Mouse (Mus musculus): ENCODE measurements around the gene Grem2. TPM values are rescaled to one million over a fixed set of nuclear protein-coding genes. Genes with fewer than 3 reads are reported as not detected.

The Grem2 gene
- polyA plus RNA-seq, 1 experiment: 0.92 TPM

GRCm38 (mm10) chr1:174844786-174845185 lies 76.8 kb downstream of the Grem2 start:
- Histone ChIP-seq H3K79me2 (ENCODE audit: control insufficient read depth, insufficient read depth) (no peaks in the 10 kb centered on the region), H3K79me3 (ENCODE audit: low read depth) (no peaks in the 10 kb centered on the region), H3ac (ENCODE audit: control insufficient read depth, insufficient read length, low read depth) (no peak overlapping the region), H3K27me3 (ENCODE audit: control insufficient read depth, insufficient read depth, insufficient read length) (no peaks in the 10 kb centered on the region), H3K36me3 (ENCODE audit: control insufficient read depth, insufficient read depth) (no peaks in the 10 kb centered on the region), H3K4me3 (ENCODE audit: insufficient read depth, poor library complexity, severe bottlenecking) (no peak overlapping the region)
- no peak for TF ChIP-seq FOSL1 (IDR thresholded peaks at IDR 0.05; ENCODE audit: insufficient read depth, low read length, poor library complexity, severe bottlenecking)
- no peak for TF ChIP-seq USF1 (IDR thresholded peaks at IDR 0.05; ENCODE audit: low read depth)
- no peak for TF ChIP-seq CTCF (IDR thresholded peaks at IDR 0.05; ENCODE audit: control insufficient read depth, insufficient read depth, insufficient read length)
- TF ChIP-seq MAX (IDR thresholded peaks at IDR 0.05): no peak
- no peak for TF ChIP-seq MYOG (IDR thresholded peaks at IDR 0.05; ENCODE audit: control insufficient read depth, extremely low read depth, insufficient read length)
- no peak for TF ChIP-seq CEBPB (IDR thresholded peaks at IDR 0.05; ENCODE audit: low read depth)
- no peak for TF ChIP-seq MYOD1 (IDR thresholded peaks at IDR 0.05; ENCODE audit: control insufficient read depth, insufficient read length, low read depth)

- Histone ChIP-seq H3K27me3 (ENCODE audit: control insufficient read depth, insufficient read depth, insufficient read length) (no peaks in the 10 kb centered on the region), H3K79me3 (ENCODE audit: low read depth) (no peaks in the 10 kb centered on the region), H3ac (ENCODE audit: control insufficient read depth, insufficient read length, low read depth) (no peak overlapping the region), H3K36me3 (ENCODE audit: control insufficient read depth, insufficient read depth) (no peaks in the 10 kb centered on the region), H3K79me2 (ENCODE audit: control insufficient read depth, insufficient read depth) (no peaks in the 10 kb centered on the region), H3K4me3 (ENCODE audit: insufficient read depth, poor library complexity, severe bottlenecking) (no peak overlapping the region)
- TF ChIP-seq FOSL1 (IDR thresholded peaks at IDR 0.05; ENCODE audit: insufficient read depth, low read length, poor library complexity, severe bottlenecking): no peak
- no peak for TF ChIP-seq MYOG (IDR thresholded peaks at IDR 0.05; ENCODE audit: control insufficient read depth, extremely low read depth, insufficient read length)
- TF ChIP-seq USF1 (IDR thresholded peaks at IDR 0.05; ENCODE audit: low read depth): no peak
- no peak for TF ChIP-seq CTCF (IDR thresholded peaks at IDR 0.05; ENCODE audit: control insufficient read depth, insufficient read depth, insufficient read length)
- no peak for TF ChIP-seq MYOD1 (IDR thresholded peaks at IDR 0.05; ENCODE audit: control insufficient read depth, insufficient read length, low read depth)
- TF ChIP-seq CEBPB (IDR thresholded peaks at IDR 0.05; ENCODE audit: low read depth): no peak
- no peak for TF ChIP-seq MAX (IDR thresholded peaks at IDR 0.05)
These were observed 84.8 kb downstream of the Grem2 start for GRCm38 (mm10) chr1:174836861-174837260.

GRCm38 (mm10) chr1:174826562-174826961 lies 95.1 kb downstream of the Grem2 start:
- TF ChIP-seq CTCF (IDR thresholded peaks at IDR 0.05; ENCODE audit: control insufficient read depth, insufficient read depth, insufficient read length) (no peak), USF1 (IDR thresholded peaks at IDR 0.05; ENCODE audit: low read depth) (no peak), MAX (IDR thresholded peaks at IDR 0.05) (no peak), CEBPB (IDR thresholded peaks at IDR 0.05; ENCODE audit: low read depth) (no peak), MYOG (IDR thresholded peaks at IDR 0.05; ENCODE audit: control insufficient read depth, extremely low read depth, insufficient read length) (no peak), MYOD1 (IDR thresholded peaks at IDR 0.05; ENCODE audit: control insufficient read depth, insufficient read length, low read depth) (no peak), FOSL1 (IDR thresholded peaks at IDR 0.05; ENCODE audit: insufficient read depth, low read length, poor library complexity, severe bottlenecking) (no peak)
- no peak overlapping the region for H3K4me3 ChIP-seq (ENCODE audit: insufficient read depth, poor library complexity, severe bottlenecking)
- no peaks in the 10 kb centered on the region for H3K79me3 ChIP-seq (ENCODE audit: low read depth)
- H3K27me3 ChIP-seq (ENCODE audit: control insufficient read depth, insufficient read depth, insufficient read length): no peaks in the 10 kb centered on the region
- no peak overlapping the region for H3ac ChIP-seq (ENCODE audit: control insufficient read depth, insufficient read length, low read depth)
- no peaks in the 10 kb centered on the region for H3K36me3 ChIP-seq (ENCODE audit: control insufficient read depth, insufficient read depth)
- H3K79me2 ChIP-seq (ENCODE audit: control insufficient read depth, insufficient read depth): no peaks in the 10 kb centered on the region

GRCm38 (mm10) chr1:174811846-174812245 lies 109.8 kb downstream of the Grem2 start:
- TF ChIP-seq FOSL1 (IDR thresholded peaks at IDR 0.05; ENCODE audit: insufficient read depth, low read length, poor library complexity, severe bottlenecking) (no peak), CEBPB (IDR thresholded peaks at IDR 0.05; ENCODE audit: low read depth) (no peak), MYOG (IDR thresholded peaks at IDR 0.05; ENCODE audit: control insufficient read depth, extremely low read depth, insufficient read length) (no peak), USF1 (IDR thresholded peaks at IDR 0.05; ENCODE audit: low read depth) (no peak), CTCF (IDR thresholded peaks at IDR 0.05; ENCODE audit: control insufficient read depth, insufficient read depth, insufficient read length) (no peak), MAX (IDR thresholded peaks at IDR 0.05) (no peak), MYOD1 (IDR thresholded peaks at IDR 0.05; ENCODE audit: control insufficient read depth, insufficient read length, low read depth) (no peak)
- no peak overlapping the region for H3K4me3 ChIP-seq (ENCODE audit: insufficient read depth, poor library complexity, severe bottlenecking)
- H3K27me3 ChIP-seq (ENCODE audit: control insufficient read depth, insufficient read depth, insufficient read length): no peaks in the 10 kb centered on the region
- no peaks in the 10 kb centered on the region for H3K36me3 ChIP-seq (ENCODE audit: control insufficient read depth, insufficient read depth)
- H3K79me3 ChIP-seq (ENCODE audit: low read depth): no peaks in the 10 kb centered on the region
- no peaks in the 10 kb centered on the region for H3K79me2 ChIP-seq (ENCODE audit: control insufficient read depth, insufficient read depth)
- no peak overlapping the region for H3ac ChIP-seq (ENCODE audit: control insufficient read depth, insufficient read length, low read depth)

- no peak overlapping the region for H3ac ChIP-seq (ENCODE audit: control insufficient read depth, insufficient read length, low read depth)
- H3K27me3 ChIP-seq (ENCODE audit: control insufficient read depth, insufficient read depth, insufficient read length): no peaks in the 10 kb centered on the region
- no peaks in the 10 kb centered on the region for H3K36me3 ChIP-seq (ENCODE audit: control insufficient read depth, insufficient read depth)
- no peaks in the 10 kb centered on the region for H3K79me3 ChIP-seq (ENCODE audit: low read depth)
- H3K4me3 ChIP-seq (ENCODE audit: insufficient read depth, poor library complexity, severe bottlenecking): no peak overlapping the region
- no peak for TF ChIP-seq CTCF (IDR thresholded peaks at IDR 0.05; ENCODE audit: control insufficient read depth, insufficient read depth, insufficient read length)
- TF ChIP-seq FOSL1 (IDR thresholded peaks at IDR 0.05; ENCODE audit: insufficient read depth, low read length, poor library complexity, severe bottlenecking): no peak
- no peak for TF ChIP-seq USF1 (IDR thresholded peaks at IDR 0.05; ENCODE audit: low read depth)
- no peak for TF ChIP-seq MYOG (IDR thresholded peaks at IDR 0.05; ENCODE audit: control insufficient read depth, extremely low read depth, insufficient read length)
- TF ChIP-seq MYOD1 (IDR thresholded peaks at IDR 0.05; ENCODE audit: control insufficient read depth, insufficient read length, low read depth): no peak
- TF ChIP-seq MAX (IDR thresholded peaks at IDR 0.05): no peak
- H3K79me2 ChIP-seq (ENCODE audit: control insufficient read depth, insufficient read depth): no peaks in the 10 kb centered on the region
These were observed 133.0 kb downstream of the Grem2 start for GRCm38 (mm10) chr1:174788617-174789016.

Data from C2C12 (cell line).